Mouse (Mus musculus): ENCODE measurements around the gene Psmd10. TPM values are rescaled to one million over a fixed set of nuclear protein-coding genes. Genes with fewer than 3 reads are reported as not detected.

The Psmd10 gene
- 10 to 100 TPM; 19.0 to 19.3 TPM for total RNA-seq (2021)

GRCm38 (mm10) chrX:140956272-140956940 is at the start of gene Psmd10, which contains the start of gene Atg4a:
TSS of gene Psmd10 (minus strand) at chrX:140956728.
TSS of gene Atg4a (plus strand) at chrX:140956907.
- DNase-seq (ENCODE audit: extremely low spot score in 1 of 2, low spot score in 1 of 2), result peak; percentile 53 to 66

- no peak for DNase-seq (ENCODE audit: extremely low spot score in 1 of 2, low spot score in 1 of 2)
Measured at GRCm38 (mm10) chrX:140998885-140999284, 42.4 kb upstream of the Psmd10 start.

- DNase-seq (ENCODE audit: extremely low spot score in 1 of 2, low spot score in 1 of 2), result no peak
Measured at GRCm38 (mm10) chrX:140997912-140998545, 41.5 kb upstream of the Psmd10 start.

- DNase-seq (ENCODE audit: extremely low spot score in 1 of 2, low spot score in 1 of 2), result no peak
Measured at GRCm38 (mm10) chrX:140996909-140997516, 40.5 kb upstream of the Psmd10 start.

- no peak for DNase-seq (ENCODE audit: extremely low spot score in 1 of 2, low spot score in 1 of 2)
Measured at GRCm38 (mm10) chrX:140985256-140985655, 28.7 kb upstream of the Psmd10 start.

GRCm38 (mm10) chrX:140984795-140985194 is 28.3 kb upstream of the Psmd10 start:
- no peak for DNase-seq (ENCODE audit: extremely low spot score in 1 of 2, low spot score in 1 of 2)

- DNase-seq (ENCODE audit: extremely low spot score in 1 of 2, low spot score in 1 of 2), result no peak
Measured at GRCm38 (mm10) chrX:140983206-140983960, 26.9 kb upstream of the Psmd10 start.

- DNase-seq (ENCODE audit: extremely low spot score in 1 of 2, low spot score in 1 of 2), result no peak
Measured at GRCm38 (mm10) chrX:140980163-140980562, 23.6 kb upstream of the Psmd10 start.

GRCm38 (mm10) chrX:140979546-140979945 is 23.0 kb upstream of the Psmd10 start:
- no peak for DNase-seq (ENCODE audit: extremely low spot score in 1 of 2, low spot score in 1 of 2)

- DNase-seq (ENCODE audit: extremely low spot score in 1 of 2, low spot score in 1 of 2), result no peak
Measured at GRCm38 (mm10) chrX:140978943-140979342, 22.4 kb upstream of the Psmd10 start.

- no peak for DNase-seq (ENCODE audit: extremely low spot score in 1 of 2, low spot score in 1 of 2)
Measured at GRCm38 (mm10) chrX:140956959-140957358, 431 bp upstream of the Psmd10 start.

GRCm38 (mm10) chrX:140953618-140954017 is 2.9 kb downstream of the Psmd10 start:
- no peak for DNase-seq (ENCODE audit: extremely low spot score in 1 of 2, low spot score in 1 of 2)

- no peak for DNase-seq (ENCODE audit: extremely low spot score in 1 of 2, low spot score in 1 of 2)
Measured at GRCm38 (mm10) chrX:140936271-140936670, 20.3 kb downstream of the Psmd10 start.

GRCm38 (mm10) chrX:140933263-140933662 is 23.3 kb downstream of the Psmd10 start:
- no peak for DNase-seq (ENCODE audit: extremely low spot score in 1 of 2, low spot score in 1 of 2)

GRCm38 (mm10) chrX:140932066-140932465 is 24.5 kb downstream of the Psmd10 start:
- no peak for DNase-seq (ENCODE audit: extremely low spot score in 1 of 2, low spot score in 1 of 2)

GRCm38 (mm10) chrX:140921321-140921720 is 35.2 kb downstream of the Psmd10 start:
- no peak for DNase-seq (ENCODE audit: extremely low spot score in 1 of 2, low spot score in 1 of 2)

- DNase-seq (ENCODE audit: extremely low spot score in 1 of 2, low spot score in 1 of 2), result no peak
Measured at GRCm38 (mm10) chrX:140907360-140907759, 49.2 kb downstream of the Psmd10 start, which contains the start of gene Vsig1. TSS of gene Vsig1 (plus strand) at chrX:140907608.

GRCm38 (mm10) chrX:140903487-140903886 is 53.0 kb downstream of the Psmd10 start:
- DNase-seq (ENCODE audit: extremely low spot score in 1 of 2, low spot score in 1 of 2), result no peak
